Mouse (Mus musculus): Measurements from ENCODE around the gene Nav2. TPM values are rescaled to one million over a fixed set of nuclear protein-coding genes. Genes with fewer than 3 reads are reported as not detected.
A peak's percentile ranks its signal among the peaks of the same experiment; 100 is the strongest.

The Nav2 gene
- polyA plus RNA-seq, 1 experiment from 2014 or later: 34.9 TPM

GRCm38 (mm10) chr7:49245537-49246239, 337.2 kb downstream of the Nav2 start:
- ATAC-seq (ENCODE audit: insufficient number of reproducible peaks, insufficient read depth, low FRiP score, low read depth): peak; percentile 88
- Histone ChIP-seq H3K4me1 (ENCODE audit: control insufficient read depth in 2 of 2, insufficient read depth in 2 of 2, low read length in 2 of 2) (peaks cover 31 to 45% of the 10 kb centered on the region in 2 experiments), H3K4me2 (ENCODE audit: low read length) (peak overlapping the region; percentile 92), H3K9me3 (ENCODE audit: control insufficient read depth, low read length) (no peaks in the 10 kb centered on the region), H3K27me3 (ENCODE audit: control insufficient read depth, insufficient read depth, low read length) (peaks cover 10% of the 10 kb centered on the region; the same call in 1 of the 2 replicates), H3K27ac (replicated peaks in 1 of 2; ENCODE audit: control insufficient read depth in 1 of 2, insufficient read depth in 1 of 2, low read depth in 2 of 2, low read length in 2 of 2) (peak overlapping the region; percentile 80 to 89), H3K4me3 (ENCODE audit: control insufficient read depth in 1 of 2, insufficient read depth in 1 of 2, low read depth in 1 of 2, low read length in 2 of 2) (peak overlapping the region; percentile 68 to 73), H3K9ac (ENCODE audit: low read length) (peak overlapping the region; percentile 83), H3K36me3 (ENCODE audit: control insufficient read depth, insufficient read depth, low read length) (0 out of 2 replicates have a peak, but pooled peaks cover 3% of the 10 kb centered on the region)
- WGBS: under 1% methylated on average over 68 of the region's 68 CpGs

- Histone ChIP-seq H3K36me3 (ENCODE audit: control insufficient read depth, insufficient read depth, low read length) (0 out of 2 replicates have a peak, but pooled peaks cover 3% of the 10 kb centered on the region), H3K4me2 (ENCODE audit: low read length) (peak overlapping the region; percentile 92), H3K9ac (ENCODE audit: low read length) (peak overlapping the region; percentile 83), H3K27me3 (ENCODE audit: control insufficient read depth, insufficient read depth, low read length) (peaks cover 10% of the 10 kb centered on the region; the same call in 1 of the 2 replicates), H3K4me3 (ENCODE audit: control insufficient read depth in 1 of 2, insufficient read depth in 1 of 2, low read depth in 1 of 2, low read length in 2 of 2) (peak overlapping the region; percentile 63 to 73), H3K9me3 (ENCODE audit: control insufficient read depth, low read length) (no peaks in the 10 kb centered on the region), H3K4me1 (ENCODE audit: control insufficient read depth in 2 of 2, insufficient read depth in 2 of 2, low read length in 2 of 2) (peaks cover 32 to 46% of the 10 kb centered on the region in 2 experiments), H3K27ac (replicated peaks in 1 of 2; ENCODE audit: control insufficient read depth in 1 of 2, insufficient read depth in 1 of 2, low read depth in 2 of 2, low read length in 2 of 2) (peak overlapping the region; percentile 57 to 80)
- WGBS: 1% methylated on average over 31 of the region's 31 CpGs
- no peak for ATAC-seq (ENCODE audit: insufficient number of reproducible peaks, insufficient read depth, low FRiP score, low read depth)
Observed at GRCm38 (mm10) chr7:49246240-49246578, 337.7 kb downstream of the Nav2 start.

- Histone ChIP-seq H3K4me2 (ENCODE audit: low read length) (peak overlapping the region; percentile 92), H3K27me3 (ENCODE audit: control insufficient read depth, insufficient read depth, low read length) (peaks cover 10% of the 10 kb centered on the region; the same call in 1 of the 2 replicates), H3K9me3 (ENCODE audit: control insufficient read depth, low read length) (no peaks in the 10 kb centered on the region), H3K9ac (ENCODE audit: low read length) (peak overlapping the region; percentile 83), H3K36me3 (ENCODE audit: control insufficient read depth, insufficient read depth, low read length) (0 out of 2 replicates have a peak, but pooled peaks cover 3% of the 10 kb centered on the region), H3K4me1 (ENCODE audit: control insufficient read depth in 2 of 2, insufficient read depth in 2 of 2, low read length in 2 of 2) (peaks cover 32 to 51% of the 10 kb centered on the region in 2 experiments), H3K27ac (replicated peaks in 1 of 2; ENCODE audit: control insufficient read depth in 1 of 2, insufficient read depth in 1 of 2, low read depth in 2 of 2, low read length in 2 of 2) (peak overlapping the region; percentile 57 to 80), H3K4me3 (ENCODE audit: control insufficient read depth in 1 of 2, insufficient read depth in 1 of 2, low read depth in 1 of 2, low read length in 2 of 2) (peak overlapping the region; percentile 63 to 73)
- ATAC-seq (ENCODE audit: insufficient number of reproducible peaks, insufficient read depth, low FRiP score, low read depth): no peak
- WGBS: 2% methylated on average over 50 of the region's 50 CpGs
Observed at GRCm38 (mm10) chr7:49246584-49247481, 338.3 kb downstream of the Nav2 start.

- 4% methylated on average over 8 of the region's 8 CpGs for WGBS
- H3K27ac ChIP-seq (replicated peaks in 1 of 2; ENCODE audit: control insufficient read depth in 1 of 2, insufficient read depth in 1 of 2, low read depth in 2 of 2, low read length in 2 of 2): peak overlapping the region; percentile 78 to 80
- peaks cover 35 to 61% of the 10 kb centered on the region in 2 experiments for H3K4me1 ChIP-seq (ENCODE audit: control insufficient read depth in 2 of 2, insufficient read depth in 2 of 2, low read length in 2 of 2)
- peak; percentile 33; the same call in 1 of the 2 replicates for ATAC-seq (ENCODE audit: insufficient number of reproducible peaks, insufficient read depth, low FRiP score, low read depth)
- peak overlapping the region; percentile 83 for H3K9ac ChIP-seq (ENCODE audit: low read length)
- H3K9me3 ChIP-seq (ENCODE audit: control insufficient read depth, low read length): no peaks in the 10 kb centered on the region
- peak overlapping the region; percentile 63 to 73 for H3K4me3 ChIP-seq (ENCODE audit: control insufficient read depth in 1 of 2, insufficient read depth in 1 of 2, low read depth in 1 of 2, low read length in 2 of 2)
- 0 out of 2 replicates have a peak, but pooled peaks cover 3% of the 10 kb centered on the region for H3K36me3 ChIP-seq (ENCODE audit: control insufficient read depth, insufficient read depth, low read length)
- peaks cover 10% of the 10 kb centered on the region; the same call in 1 of the 2 replicates for H3K27me3 ChIP-seq (ENCODE audit: control insufficient read depth, insufficient read depth, low read length)
- H3K4me2 ChIP-seq (ENCODE audit: low read length): peak overlapping the region; percentile 92
Observed at GRCm38 (mm10) chr7:49247744-49248331, 339.3 kb downstream of the Nav2 start.

- peak overlapping the region; percentile 83 for H3K9ac ChIP-seq (ENCODE audit: low read length)
- H3K4me2 ChIP-seq (ENCODE audit: low read length): peak overlapping the region; percentile 92
- H3K27me3 ChIP-seq (ENCODE audit: control insufficient read depth, insufficient read depth, low read length): peaks cover 10% of the 10 kb centered on the region; the same call in 1 of the 2 replicates
- no peak for ATAC-seq (ENCODE audit: insufficient number of reproducible peaks, insufficient read depth, low FRiP score, low read depth)
- WGBS: 27% methylated on average over 14 of the region's 14 CpGs
- H3K9me3 ChIP-seq (ENCODE audit: control insufficient read depth, low read length): no peaks in the 10 kb centered on the region
- peaks cover 38 to 63% of the 10 kb centered on the region in 2 experiments for H3K4me1 ChIP-seq (ENCODE audit: control insufficient read depth in 2 of 2, insufficient read depth in 2 of 2, low read length in 2 of 2)
- H3K27ac ChIP-seq (replicated peaks in 1 of 2; ENCODE audit: control insufficient read depth in 1 of 2, insufficient read depth in 1 of 2, low read depth in 2 of 2, low read length in 2 of 2): peak overlapping the region; percentile 78 to 80
- H3K36me3 ChIP-seq (ENCODE audit: control insufficient read depth, insufficient read depth, low read length): 0 out of 2 replicates have a peak, but pooled peaks cover 3% of the 10 kb centered on the region
- H3K4me3 ChIP-seq (ENCODE audit: control insufficient read depth in 1 of 2, insufficient read depth in 1 of 2, low read depth in 1 of 2, low read length in 2 of 2): peak overlapping the region; percentile 63 to 73
Observed at GRCm38 (mm10) chr7:49248333-49249086, 340.0 kb downstream of the Nav2 start.

GRCm38 (mm10) chr7:49249462-49249861, 340.9 kb downstream of the Nav2 start:
- H3K27me3 ChIP-seq (ENCODE audit: control insufficient read depth, insufficient read depth, low read length): peaks cover 10% of the 10 kb centered on the region; the same call in 1 of the 2 replicates
- no peak overlapping the region; a peak in 1 of 4 replicates for H3K27ac ChIP-seq (replicated peaks in 1 of 2; ENCODE audit: control insufficient read depth in 1 of 2, insufficient read depth in 1 of 2, low read depth in 2 of 2, low read length in 2 of 2)
- H3K9me3 ChIP-seq (ENCODE audit: control insufficient read depth, low read length): no peaks in the 10 kb centered on the region
- peak overlapping the region; percentile 92 for H3K4me2 ChIP-seq (ENCODE audit: low read length)
- H3K36me3 ChIP-seq (ENCODE audit: control insufficient read depth, insufficient read depth, low read length): 0 out of 2 replicates have a peak, but pooled peaks cover 3% of the 10 kb centered on the region
- peak overlapping the region in 1 of 2 experiments; percentile 73; a peak in 1 of 4 replicates for H3K4me3 ChIP-seq (ENCODE audit: control insufficient read depth in 1 of 2, insufficient read depth in 1 of 2, low read depth in 1 of 2, low read length in 2 of 2)
- H3K9ac ChIP-seq (ENCODE audit: low read length): no peak overlapping the region
- peaks cover 38 to 63% of the 10 kb centered on the region in 2 experiments for H3K4me1 ChIP-seq (ENCODE audit: control insufficient read depth in 2 of 2, insufficient read depth in 2 of 2, low read length in 2 of 2)
- 42% methylated on average over 2 of the region's 2 CpGs for WGBS
- no peak for ATAC-seq (ENCODE audit: insufficient number of reproducible peaks, insufficient read depth, low FRiP score, low read depth)
